Mouse (Mus musculus) lung, embryonic 16.5 days (tissue): ENCODE measurements around the gene Stra6. TPM values are rescaled to one million over a fixed set of nuclear protein-coding genes. Genes with fewer than 3 reads are reported as not detected.

Experiments used
- ATAC-seq: fragments of 200-750 bp; cut with Nextera tagmentation; 2 replicates; pipeline ENCODE4 v1.8.0; 2017; ENCODE audit warnings: low read depth, mild to moderate bottlenecking, moderate library complexity
- H3K27ac ChIP-seq: fragments of 300-500 bp; sonication (generic); 2 replicates; pipeline ENCODE4 v1.5.1; 2014; ENCODE audit warnings: mild to moderate bottlenecking, control low read depth, low read length
- H3K27me3 ChIP-seq: fragments of 300-500 bp; sonication (generic); 2 replicates; pipeline ENCODE4 v1.6.1; 2014; ENCODE audit warnings: low read depth, low read length, mixed read lengths; ENCODE audit not compliant: control insufficient read depth, insufficient read depth
- H3K36me3 ChIP-seq: fragments of 300-500 bp; sonication (generic); 2 replicates; pipeline ENCODE4 v1.6.1; 2014; ENCODE audit warnings: low read length; ENCODE audit not compliant: control insufficient read depth, insufficient read depth
- H3K4me1 ChIP-seq: fragments of 300-500 bp; sonication (generic); replicated peaks from 2 replicates; pipeline ENCODE4 v1.6.1; 2014; ENCODE audit warnings: low read length, mixed read lengths; ENCODE audit not compliant: control insufficient read depth, insufficient read depth
- H3K4me2 ChIP-seq: fragments of 300-500 bp; sonication (generic); 2 replicates; pipeline ENCODE4 v1.6.1; 2014; ENCODE audit warnings: low read depth, low read length, control low read depth
- H3K4me3 ChIP-seq: fragments of 300-500 bp; sonication (generic); 2 replicates; pipeline ENCODE4 v1.5.1; 2014; ENCODE audit warnings: mild to moderate bottlenecking, low read length, control low read depth
- H3K9ac ChIP-seq: fragments of 300-500 bp; sonication (generic); 2 replicates; pipeline ENCODE4 v1.6.1; 2014; ENCODE audit warnings: low read length, control low read depth
- H3K9me3 ChIP-seq: fragments of 300-500 bp; sonication (generic); 2 replicates; pipeline ENCODE4 v1.6.1; 2016; ENCODE audit warnings: low read length; ENCODE audit not compliant: control insufficient read depth
- WGBS: fragments of 180-500 bp; shearing (Covaris S2); extraction: QIAGEN DNeasy Blood & Tissue Kit; methylation state at CpG from one replicate; pipeline ENCODE4 v1.1.7; 2014; 5-methylcytosine and 5-hydroxymethylcytosine counted together
- polyA plus RNA-seq: library from polyadenylated mRNA; unstranded; fragments of >200 nt; fragmentation: Nextera tagmentation; extraction: Ambion mirVana; gene quantifications from 2 replicates; pipeline ENCODE4 v1.2.1, GENCODE M21; 2015

The Stra6 gene
- polyA plus RNA-seq, 1 experiment from 2014 or later: 1.0 TPM

DNA sequence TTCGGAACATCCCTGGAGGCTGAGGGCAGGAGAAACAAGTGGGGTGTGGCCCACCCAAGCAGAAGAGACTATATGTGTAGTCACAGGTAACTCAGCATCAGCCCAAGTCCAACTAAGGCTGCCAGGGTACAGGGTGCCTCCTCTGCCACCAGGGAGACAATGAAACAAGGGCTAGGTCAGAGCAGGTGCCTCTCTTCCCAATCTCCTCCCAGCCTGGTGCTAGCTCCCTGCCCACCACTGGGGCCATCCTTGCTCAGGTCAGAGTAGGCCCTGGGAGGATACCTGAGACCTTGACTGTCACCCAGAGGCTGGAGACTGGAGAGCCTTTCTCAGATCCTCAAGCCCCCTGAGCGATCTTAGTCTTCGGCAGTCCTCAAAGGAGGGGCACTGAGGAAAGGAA, 98.6 kb downstream of the Stra6 start:
- H3K4me2 ChIP-seq: no peak overlapping the region
- no peak overlapping the region for H3K9ac ChIP-seq
- WGBS: 86% methylated on average over 3 of the region's 3 CpGs
- no peaks in the 10 kb centered on the region for H3K9me3 ChIP-seq
- H3K4me1 ChIP-seq: peaks cover 31% of the 10 kb centered on the region
- H3K36me3 ChIP-seq: no peaks in the 10 kb centered on the region
- no peak for ATAC-seq
- H3K4me3 ChIP-seq: no peak overlapping the region
- no peaks in the 10 kb centered on the region for H3K27me3 ChIP-seq
- H3K27ac ChIP-seq: no peak overlapping the region

- 59% methylated on average over 5 of the region's 5 CpGs for WGBS
Measured at GRCm38 (mm10) chr9:58163146-58163545, 99.6 kb downstream of the Stra6 start.

GRCm38 (mm10) chr9:58165779-58166178, 102.2 kb downstream of the Stra6 start:
- Histone ChIP-seq H3K36me3 (no peaks in the 10 kb centered on the region), H3K27ac (no peak overlapping the region), H3K9ac (no peak overlapping the region), H3K9me3 (no peaks in the 10 kb centered on the region), H3K4me1 (no peaks in the 10 kb centered on the region), H3K27me3 (no peaks in the 10 kb centered on the region), H3K4me2 (no peak overlapping the region), H3K4me3 (no peak overlapping the region)
- ATAC-seq: no peak
- 80% methylated on average over 1 of the region's 1 CpGs for WGBS

More at GRCm38 (mm10) chr9:58163146-58163545, 99.6 kb downstream of the Stra6 start:
- H3K36me3 ChIP-seq: no peaks in the 10 kb centered on the region
- H3K4me1 ChIP-seq: peaks cover 22% of the 10 kb centered on the region
- no peak overlapping the region for H3K27ac ChIP-seq
- H3K4me3 ChIP-seq: no peak overlapping the region
- no peak overlapping the region for H3K9ac ChIP-seq
- no peaks in the 10 kb centered on the region for H3K27me3 ChIP-seq
- H3K4me2 ChIP-seq: no peak overlapping the region
- H3K9me3 ChIP-seq: no peaks in the 10 kb centered on the region
- ATAC-seq: no peak

GRCm38 (mm10) chr9:58168880-58169279, 105.3 kb downstream of the Stra6 start:
- H3K27ac ChIP-seq: no peak overlapping the region
- H3K36me3 ChIP-seq: no peaks in the 10 kb centered on the region
- H3K4me1 ChIP-seq: no peaks in the 10 kb centered on the region
- H3K9ac ChIP-seq: no peak overlapping the region
- H3K9me3 ChIP-seq: no peaks in the 10 kb centered on the region
- WGBS: 73% methylated on average over 3 of the region's 3 CpGs
- H3K4me3 ChIP-seq: no peak overlapping the region
- H3K27me3 ChIP-seq: no peaks in the 10 kb centered on the region
- no peak overlapping the region for H3K4me2 ChIP-seq
- no peak for ATAC-seq

- Histone ChIP-seq H3K36me3 (no peaks in the 10 kb centered on the region), H3K27me3 (no peaks in the 10 kb centered on the region), H3K9me3 (no peaks in the 10 kb centered on the region), H3K4me3 (no peak overlapping the region), H3K4me1 (no peaks in the 10 kb centered on the region), H3K4me2 (no peak overlapping the region), H3K9ac (no peak overlapping the region), H3K27ac (no peak overlapping the region)
- no peak for ATAC-seq
- 71% methylated on average over 6 of the region's 6 CpGs for WGBS
Measured at GRCm38 (mm10) chr9:58169426-58169825, 105.8 kb downstream of the Stra6 start.

- no peaks in the 10 kb centered on the region for H3K36me3 ChIP-seq
- H3K4me1 ChIP-seq: no peaks in the 10 kb centered on the region
- no peak for ATAC-seq
- no peak overlapping the region for H3K9ac ChIP-seq
- H3K9me3 ChIP-seq: no peaks in the 10 kb centered on the region
- no peaks in the 10 kb centered on the region for H3K27me3 ChIP-seq
- no peak overlapping the region for H3K4me3 ChIP-seq
- H3K27ac ChIP-seq: no peak overlapping the region
- no peak overlapping the region for H3K4me2 ChIP-seq
- 55% methylated on average over 2 of the region's 2 CpGs for WGBS
Measured at GRCm38 (mm10) chr9:58172863-58173262, 109.3 kb downstream of the Stra6 start.

GRCm38 (mm10) chr9:58174818-58175251, 111.2 kb downstream of the Stra6 start:
- no peaks in the 10 kb centered on the region for H3K36me3 ChIP-seq
- 29% methylated on average over 5 of the region's 5 CpGs for WGBS

GRCm38 (mm10) chr9:58175745-58176487, 112.3 kb downstream of the Stra6 start:
- ATAC-seq: no peak
- Histone ChIP-seq H3K4me3 (no peak overlapping the region), H3K4me1 (no peaks in the 10 kb centered on the region), H3K27me3 (no peaks in the 10 kb centered on the region), H3K36me3 (no peaks in the 10 kb centered on the region), H3K9me3 (no peaks in the 10 kb centered on the region), H3K9ac (no peak overlapping the region), H3K27ac (no peak overlapping the region), H3K4me2 (no peak overlapping the region)
- 22% methylated on average over 5 of the region's 5 CpGs for WGBS

More at GRCm38 (mm10) chr9:58174818-58175251, 111.2 kb downstream of the Stra6 start:
- Histone ChIP-seq H3K4me1 (no peaks in the 10 kb centered on the region), H3K27me3 (no peaks in the 10 kb centered on the region), H3K9me3 (no peaks in the 10 kb centered on the region), H3K4me2 (no peak overlapping the region), H3K4me3 (no peak overlapping the region), H3K9ac (no peak overlapping the region), H3K27ac (no peak overlapping the region)
- no peak for ATAC-seq

GRCm38 (mm10) chr9:58177165-58177564, 113.6 kb downstream of the Stra6 start:
- no peaks in the 10 kb centered on the region for H3K4me1 ChIP-seq

More at GRCm38 (mm10) chr9:58177165-58177564, 113.6 kb downstream of the Stra6 start:
- H3K27ac ChIP-seq: no peak overlapping the region
- 78% methylated on average over 4 of the region's 4 CpGs for WGBS
- no peak overlapping the region for H3K9ac ChIP-seq
- no peak overlapping the region for H3K4me3 ChIP-seq
- no peak overlapping the region for H3K4me2 ChIP-seq
- no peak for ATAC-seq
- H3K36me3 ChIP-seq: no peaks in the 10 kb centered on the region
- no peaks in the 10 kb centered on the region for H3K27me3 ChIP-seq
- H3K9me3 ChIP-seq: no peaks in the 10 kb centered on the region
